Mouse (Mus musculus) forebrain, embryonic 14.5 days (tissue): ENCODE results near the gene Cars2. TPM values are rescaled to one million over a fixed set of nuclear protein-coding genes. Genes with fewer than 3 reads are reported as not detected.

Experiments used
- ATAC-seq: fragments of 200-750 bp; cut with Nextera tagmentation; 2 replicates; pipeline ENCODE4 v1.8.0; 2017; ENCODE audit warnings: mild to moderate bottlenecking, moderate library complexity
- DNase-seq: peaks from one replicate; pipeline ENCODE4 v3.0.0-alpha.2; 2015; ENCODE audit warnings: low spot score
- H3K27ac ChIP-seq: fragments of 300-500 bp; sonication (generic); 2 replicates; pipeline ENCODE4 v1.5.1; 2014; ENCODE audit warnings: low read depth, mild to moderate bottlenecking, control low read depth, low read length, moderate library complexity
- H3K27me3 ChIP-seq: fragments of 300-500 bp; sonication (generic); replicated peaks from 2 replicates; pipeline ENCODE4 v1.6.1; 2014; ENCODE audit warnings: low read length, control low read depth, mixed read lengths; ENCODE audit not compliant: control insufficient read depth, insufficient read depth
- H3K36me3 ChIP-seq: fragments of 300-500 bp; sonication (generic); 2 replicates; pipeline ENCODE4 v1.6.1; 2014; ENCODE audit warnings: low read length, control low read depth; ENCODE audit not compliant: control insufficient read depth, insufficient read depth
- H3K4me1 ChIP-seq: fragments of 300-500 bp; sonication (generic); 2 replicates; pipeline ENCODE4 v1.6.1; 2014; ENCODE audit warnings: antibody characterized with exemption, low read length, control low read depth; ENCODE audit not compliant: control insufficient read depth, insufficient read depth
- H3K4me2 ChIP-seq: fragments of 300-500 bp; sonication (generic); 2 replicates; pipeline ENCODE4 v1.6.1; 2014; ENCODE audit warnings: mild to moderate bottlenecking, control low read depth, low read length
- H3K4me3 ChIP-seq: fragments of 300-500 bp; sonication (generic); 2 replicates; pipeline ENCODE4 v1.5.1; 2014; ENCODE audit warnings: low read depth, low read length, control low read depth
- H3K9ac ChIP-seq: fragments of 300-500 bp; sonication (generic); 2 replicates; pipeline ENCODE4 v1.6.1; 2014; ENCODE audit warnings: mild to moderate bottlenecking, low read length, control low read depth, moderate library complexity
- H3K9me3 ChIP-seq: fragments of 300-500 bp; sonication (generic); replicated peaks from 2 replicates; pipeline ENCODE4 v1.6.1; 2016; ENCODE audit warnings: low read length, control low read depth, mixed read lengths; ENCODE audit not compliant: control insufficient read depth
- WGBS: fragments of 180-500 bp; shearing (Covaris S2); extraction: QIAGEN DNeasy Blood & Tissue Kit; methylation state at CpG from one replicate; pipeline ENCODE4 v1.1.7; 2014; 5-methylcytosine and 5-hydroxymethylcytosine counted together
- polyA plus RNA-seq: library from polyadenylated mRNA; unstranded; fragments of >200 nt; fragmentation: Nextera tagmentation; extraction: Ambion mirVana; gene quantifications from 2 replicates; pipeline ENCODE4 v1.2.1, GENCODE M21; 2014

The Cars2 gene
- polyA plus RNA-seq, 1 experiment from 2014 or later, result 26.0 TPM

DNA sequence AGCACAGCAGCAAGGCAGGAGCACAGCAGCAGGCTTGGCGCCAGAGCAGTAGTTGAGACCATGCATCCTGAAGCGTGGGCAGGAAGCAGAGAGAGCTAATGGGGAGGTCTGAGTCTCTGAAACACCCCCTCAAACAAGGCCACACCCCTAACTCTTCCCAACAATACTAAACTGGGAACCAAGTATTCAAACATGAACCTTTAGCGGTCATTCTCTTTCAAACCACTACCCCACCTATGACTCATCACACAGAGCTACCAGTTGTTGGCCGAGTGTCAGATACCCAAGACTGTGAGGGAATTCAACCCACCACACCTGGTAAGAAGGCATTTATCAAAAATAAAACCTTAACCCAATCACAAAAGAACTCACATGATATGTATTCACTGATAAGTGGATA is 63.4 kb downstream of the Cars2 start:
- DNase-seq (no peak), ATAC-seq (no peak)
- Histone ChIP-seq H3K9me3 (no peaks in the 10 kb centered on the region), H3K4me1 (no peaks in the 10 kb centered on the region), H3K36me3 (no peaks in the 10 kb centered on the region), H3K4me2 (no peak overlapping the region), H3K27ac (no peak overlapping the region), H3K4me3 (no peak overlapping the region), H3K9ac (no peak overlapping the region), H3K27me3 (no peaks in the 10 kb centered on the region)
- 73% methylated on average over 4 of the region's 4 CpGs for WGBS

DNA sequence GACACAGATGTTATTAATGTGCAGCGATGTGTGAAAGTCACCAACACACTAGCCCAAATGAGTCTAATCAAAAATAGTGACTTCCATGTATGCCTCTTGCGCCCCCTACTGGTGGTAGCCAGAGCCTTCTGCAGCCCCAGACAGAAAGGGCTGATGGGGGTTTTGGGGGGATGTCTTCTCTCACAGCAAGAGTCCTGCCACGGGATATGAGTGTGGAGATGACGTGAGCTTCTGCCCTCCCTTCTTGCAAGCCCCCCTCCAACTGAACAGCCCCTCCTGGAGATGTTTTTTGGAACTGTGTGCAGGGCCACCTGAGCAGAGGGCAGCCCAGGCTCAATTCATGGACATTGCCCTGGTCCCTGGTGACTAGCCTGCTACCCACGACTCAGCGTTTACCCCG is 64.4 kb downstream of the Cars2 start:
- no peak overlapping the region for H3K4me3 ChIP-seq
- no peaks in the 10 kb centered on the region for H3K27me3 ChIP-seq
- H3K4me1 ChIP-seq, result no peaks in the 10 kb centered on the region
- H3K9me3 ChIP-seq, result no peaks in the 10 kb centered on the region
- DNase-seq (peak; percentile 80), ATAC-seq (peak; percentile 32; the same call in 1 of the 2 replicates)
- no peak overlapping the region for H3K4me2 ChIP-seq
- WGBS, result 25% methylated on average over 7 of the region's 7 CpGs
- H3K36me3 ChIP-seq, result no peaks in the 10 kb centered on the region
- no peak overlapping the region for H3K9ac ChIP-seq
- no peak overlapping the region for H3K27ac ChIP-seq

DNA sequence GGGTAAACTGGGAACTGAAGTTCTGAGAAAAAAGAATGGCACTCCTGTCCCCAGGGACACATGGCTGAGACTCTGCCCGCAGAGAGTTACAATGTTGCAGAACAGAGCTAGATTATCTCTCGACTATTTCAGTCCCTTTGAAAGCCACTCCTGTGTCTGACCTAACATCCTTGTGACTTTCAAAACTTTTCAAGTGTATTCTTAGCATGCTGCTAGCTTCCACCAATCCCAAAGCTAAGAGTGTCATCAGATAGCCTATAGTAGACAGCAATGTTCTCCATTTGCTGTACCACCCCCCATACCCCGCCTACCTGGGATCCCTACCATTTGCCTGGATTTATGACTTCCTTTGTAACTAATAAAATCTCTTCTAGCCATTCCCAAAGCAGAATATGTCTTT is 68.0 kb downstream of the Cars2 start:
- H3K9ac ChIP-seq, result no peak overlapping the region
- 83% methylated on average over 3 of the region's 3 CpGs for WGBS
- H3K4me1 ChIP-seq, result peaks cover 9% of the 10 kb centered on the region; the same call in 1 of the 2 replicates
- H3K4me3 ChIP-seq, result no peak overlapping the region
- no peaks in the 10 kb centered on the region for H3K36me3 ChIP-seq
- no peak overlapping the region for H3K27ac ChIP-seq
- H3K27me3 ChIP-seq, result peaks cover 35% of the 10 kb centered on the region
- no peak overlapping the region for H3K4me2 ChIP-seq
- DNase-seq (no peak), ATAC-seq (no peak)
- no peaks in the 10 kb centered on the region for H3K9me3 ChIP-seq

DNA sequence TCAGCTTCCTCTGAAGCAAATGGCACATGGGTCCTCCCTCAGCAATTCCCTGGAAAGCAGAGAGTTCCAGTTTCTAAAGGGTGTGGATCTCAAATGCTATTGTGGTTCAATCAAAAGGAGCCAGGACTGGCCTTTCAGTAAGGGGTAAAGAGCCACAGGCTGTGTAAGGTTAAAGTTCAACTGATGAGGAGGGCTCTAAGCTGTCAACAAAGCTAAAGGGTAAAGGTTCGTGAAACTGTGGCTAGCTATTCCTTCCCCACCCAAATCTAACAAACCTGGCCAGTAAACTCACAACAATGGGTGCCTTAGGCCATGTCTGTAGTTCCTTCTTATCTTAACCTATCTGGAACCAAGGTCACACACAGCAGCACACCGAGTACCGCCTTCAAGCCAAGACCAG is 68.7 kb downstream of the Cars2 start:
- H3K9me3 ChIP-seq, result no peaks in the 10 kb centered on the region
- H3K27me3 ChIP-seq, result peaks cover 42% of the 10 kb centered on the region
- peaks cover 9% of the 10 kb centered on the region; the same call in 1 of the 2 replicates for H3K4me1 ChIP-seq
- no peak for ATAC-seq
- no peaks in the 10 kb centered on the region for H3K36me3 ChIP-seq
- H3K27ac ChIP-seq, result no peak overlapping the region
- no peak overlapping the region for H3K4me2 ChIP-seq
- H3K4me3 ChIP-seq, result no peak overlapping the region
- 60% methylated on average over 3 of the region's 3 CpGs for WGBS
- DNase-seq, result no peak
- no peak overlapping the region for H3K9ac ChIP-seq

DNA sequence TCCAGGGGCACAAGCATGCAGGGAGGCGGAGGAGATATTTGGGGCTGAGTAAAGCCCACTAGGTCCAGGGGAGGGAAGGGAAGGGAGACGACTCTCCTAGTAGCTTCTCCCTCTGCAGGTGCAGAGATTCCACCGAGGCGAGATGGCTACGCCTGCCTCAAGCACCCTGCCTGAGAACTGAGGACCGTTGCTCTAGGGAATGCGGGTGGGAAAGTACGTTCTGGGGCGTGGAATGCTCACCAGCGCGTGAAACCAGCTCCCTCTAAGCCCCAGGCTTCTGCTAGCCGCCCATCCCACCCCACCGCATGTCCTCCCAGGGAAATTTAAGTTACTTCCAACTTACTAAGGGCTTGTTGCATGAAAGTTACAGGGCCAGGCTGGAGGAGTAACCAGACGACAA is 71.0 kb downstream of the Cars2 start:
- no peak overlapping the region for H3K27ac ChIP-seq
- 5% methylated on average over 14 of the region's 14 CpGs for WGBS
- H3K36me3 ChIP-seq, result no peaks in the 10 kb centered on the region
- ATAC-seq (no peak), DNase-seq (no peak)
- no peak overlapping the region for H3K4me2 ChIP-seq
- H3K4me3 ChIP-seq, result no peak overlapping the region
- peaks cover 9% of the 10 kb centered on the region; the same call in 1 of the 2 replicates for H3K4me1 ChIP-seq
- H3K9me3 ChIP-seq, result no peaks in the 10 kb centered on the region
- H3K27me3 ChIP-seq, result peaks cover 62% of the 10 kb centered on the region
- H3K9ac ChIP-seq, result no peak overlapping the region

DNA sequence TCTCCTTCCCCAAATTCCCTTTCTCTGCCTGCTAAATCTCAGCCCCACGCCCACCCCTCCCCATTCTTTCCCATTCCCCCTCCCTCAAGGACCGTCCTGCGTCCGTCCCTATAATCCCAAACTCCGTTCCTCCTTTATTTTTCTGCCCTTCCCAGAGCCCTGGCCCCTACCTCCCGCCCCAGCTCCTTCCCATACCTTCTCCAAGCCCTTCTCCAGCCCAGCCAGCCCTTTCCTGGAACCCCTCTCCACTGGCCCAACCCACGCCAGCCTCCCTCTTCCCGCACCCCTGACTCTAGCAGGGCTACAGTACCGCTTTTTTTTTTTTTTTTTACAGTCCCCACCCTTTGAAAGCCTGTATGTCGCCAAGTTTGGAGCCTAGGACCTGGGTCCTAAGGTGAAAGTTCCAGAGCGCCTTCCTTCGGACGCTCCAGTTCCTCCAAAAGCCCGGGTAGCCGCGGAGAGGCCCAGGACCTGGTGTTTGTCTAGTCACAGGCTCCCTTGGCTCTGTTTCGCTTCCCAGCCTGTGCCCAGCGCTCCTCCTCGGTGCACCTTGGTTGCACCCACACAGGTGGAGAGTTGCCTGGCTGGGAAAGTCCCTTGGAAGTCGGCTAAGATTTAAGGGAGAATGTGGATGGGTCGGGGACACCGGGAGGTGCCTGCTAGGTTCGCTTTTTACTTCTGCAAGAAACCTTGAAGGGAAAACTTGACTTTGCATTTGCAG is 71.6 kb downstream of the Cars2 start:
- Histone ChIP-seq H3K27ac (no peak overlapping the region), H3K4me3 (peak overlapping the region; percentile 44; the same call in 1 of the 2 replicates), H3K4me2 (peak overlapping the region; percentile 97), H3K36me3 (no peaks in the 10 kb centered on the region), H3K4me1 (peaks cover 9% of the 10 kb centered on the region; the same call in 1 of the 2 replicates), H3K9ac (no peak overlapping the region; the same call in 1 of the 2 replicates), H3K27me3 (peaks cover 66% of the 10 kb centered on the region), H3K9me3 (no peaks in the 10 kb centered on the region)
- 2% methylated on average over 23 of the region's 23 CpGs for WGBS
- ATAC-seq (0 out of 2 replicates have a peak, but pooled peaks have one; percentile 36), DNase-seq (no peak)

DNA sequence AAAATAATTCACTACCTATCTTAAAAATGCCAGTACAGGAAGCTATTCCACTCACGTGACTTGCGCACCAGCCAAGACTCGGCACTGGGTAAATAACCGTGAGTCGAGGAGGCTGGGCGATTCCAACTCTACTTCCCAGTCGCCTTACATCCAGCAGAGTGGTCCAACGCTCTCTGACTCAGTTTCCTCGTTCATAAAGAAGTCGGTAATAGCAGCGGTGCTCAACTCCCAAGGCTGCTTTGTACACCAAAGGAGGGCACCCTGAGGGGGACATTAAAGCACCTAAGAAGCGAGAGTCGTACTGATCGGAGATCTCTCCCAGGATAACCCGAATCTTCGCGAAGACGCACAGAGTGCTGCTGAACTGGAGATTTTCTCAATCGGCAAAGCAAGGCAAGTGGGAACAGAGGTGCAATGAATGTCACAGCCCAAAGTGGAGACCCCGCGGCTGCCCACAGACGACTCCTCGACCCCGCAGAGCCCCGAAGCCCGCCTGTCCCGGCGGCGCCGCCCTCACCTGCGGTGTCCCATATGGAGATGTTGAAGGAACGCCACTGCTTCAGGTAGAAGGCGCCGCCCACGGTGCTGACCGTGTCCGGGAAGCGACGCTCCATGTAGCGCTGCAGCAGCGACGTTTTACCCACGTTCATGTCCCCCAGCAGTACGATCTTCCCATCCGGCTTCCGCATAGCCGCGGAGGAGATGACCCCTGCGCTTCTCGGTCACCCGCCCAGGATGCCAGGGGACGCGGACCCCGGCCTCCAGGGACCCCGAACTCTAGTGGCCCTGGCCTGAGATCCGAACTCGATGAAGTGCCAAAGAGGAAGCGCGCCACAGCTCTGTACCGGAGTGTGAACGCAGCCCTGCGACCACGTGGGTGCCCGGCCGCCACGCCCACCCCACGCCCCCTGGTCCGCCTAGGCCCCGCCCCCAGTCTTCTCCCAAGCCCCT is 72.5 kb downstream of the Cars2 start, which contains the start of gene Rab20:
Gene Rab20 (minus strand): TSS at position 900 of the 951 bp plus-strand sequence.
- peaks cover 9% of the 10 kb centered on the region; the same call in 1 of the 2 replicates for H3K4me1 ChIP-seq
- H3K4me2 ChIP-seq, result peak within 1 kb of the TSS; percentile 97
- DNase-seq (peak; percentile 56), ATAC-seq (peak; percentile 87)
- peaks cover 66% of the 10 kb centered on the region for H3K27me3 ChIP-seq
- WGBS, result under 1% methylated on average over 61 of the region's 69 CpGs
- no peaks in the 10 kb centered on the region for H3K36me3 ChIP-seq
- H3K27ac ChIP-seq, result no peak within 1 kb of the TSS
- H3K4me3 ChIP-seq, result peak within 1 kb of the TSS; percentile 44
- peak within 1 kb of the TSS; percentile 47; the same call in 1 of the 2 replicates for H3K9ac ChIP-seq
- H3K9me3 ChIP-seq, result no peaks in the 10 kb centered on the region

DNA sequence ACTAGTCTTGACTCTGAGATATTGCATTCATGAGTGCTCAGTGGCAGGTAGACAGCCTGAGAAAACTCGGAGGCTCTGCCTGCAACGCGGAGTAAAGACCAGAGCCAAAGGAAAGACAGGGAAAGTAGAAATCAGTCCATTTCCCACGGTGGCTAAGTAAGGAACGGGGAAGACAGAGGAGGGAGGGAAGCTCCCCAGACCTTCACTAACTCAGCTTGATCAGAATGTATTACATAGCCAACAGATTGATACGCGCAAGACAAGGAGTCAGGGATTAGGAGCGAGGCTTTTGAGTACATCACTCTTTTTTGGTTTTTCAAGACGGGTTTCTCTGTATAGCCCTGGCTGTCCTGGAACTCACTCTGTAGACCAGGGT is 73.4 kb downstream of the Cars2 start:
- Histone ChIP-seq H3K27me3 (peaks cover 66% of the 10 kb centered on the region), H3K4me3 (no peak overlapping the region), H3K4me1 (peaks cover 9% of the 10 kb centered on the region; the same call in 1 of the 2 replicates), H3K36me3 (no peaks in the 10 kb centered on the region), H3K9ac (no peak overlapping the region), H3K27ac (no peak overlapping the region), H3K4me2 (peak overlapping the region; percentile 16; the same call in 1 of the 2 replicates), H3K9me3 (no peaks in the 10 kb centered on the region)
- DNase-seq, result no peak
- 7% methylated on average over 9 of the region's 9 CpGs for WGBS
- ATAC-seq, result no peak
